21 mouse cellular contexts compared by ENCODE assay signal in genomic region chr1:34502991-34503390, GRCm38 (mm10). TPM values are rescaled to one million over a fixed set of nuclear protein-coding genes. Genes with fewer than 3 reads are reported as not detected.
DNase-seq lines count a peak whose midpoint lies in the region; ATAC-seq lines count a peak whose summit lies in the region.
"Had no signal": no experiment of that assay in that cellular context is flagged by ENCODE, and none has a peak within 500 bp of the region (broad histone marks: within the 10 kb centered on the region; RNA-seq: fewer than 3 reads in every experiment).

No protein-coding gene starts in this region.

- peak; percentile 50 for DNase-seq in 3T3-L1 (ENCODE audit: low read depth, low spot score)
- peak; percentile 78 for DNase-seq in Muller cell, postnatal 12 days (ENCODE audit: inconsistent ontology term)
- peak; percentile 9 for DNase-seq in fibroblast of lung, adult 2 months (ENCODE audit: low read depth)
- no peak for DNase-seq in adrenal gland, postnatal 36 days
- DNase-seq: adrenal gland, adult 8-10 months; adrenal gland, postnatal 14 days; B cell, adult 2 months; cerebellum, adult 11 months; cerebellum, adult 18-20 months; cerebellum, adult 9-10 months; cerebellum, postnatal 10 days; cerebellum, postnatal 25 days had no signal

- ATAC-seq in megakaryocyte, adult 5-6 weeks (ENCODE audit: poor library complexity, severe bottlenecking): no peak
- ATAC-seq: activated CD4-positive, CD25-positive, alpha-beta regulatory T cell, adult 4 months; CD4-positive, CD25-positive, alpha-beta regulatory T cell, adult 4 months; forebrain, embryonic 14.5 days; forebrain, embryonic 16.5 days; Patski had no signal

RNA-seq across cellular contexts. Expression of gene Prss39, which starts 4.8 kb away (rescaled TPM):
- not detected for total RNA-seq in adrenal gland, postnatal 36 days (2021)
- 0.21 TPM in 1 of 2 replicates, not detected in the other for total RNA-seq in megakaryocyte, adult 5-6 weeks (2015)
- total RNA-seq in megakaryocyte, adult 5-6 weeks (2017): not detected in 2 replicates
- total RNA-seq: adrenal gland, adult 18-20 months; adrenal gland, adult 8-10 months; adrenal gland, postnatal 14 days; adrenal gland, postnatal 4 days; CH12.LX had no signal

RNA-seq across cellular contexts. Expression of gene Cfc1, which starts 32.5 kb away (rescaled TPM):
- total RNA-seq in adrenal gland, postnatal 36 days (2021): not detected
- not detected in 2 replicates for total RNA-seq in megakaryocyte, adult 5-6 weeks (2015)
- not detected in 2 replicates for total RNA-seq in megakaryocyte, adult 5-6 weeks (2017)
- total RNA-seq: adrenal gland, adult 18-20 months; adrenal gland, adult 8-10 months; adrenal gland, postnatal 14 days; adrenal gland, postnatal 4 days; CH12.LX had no signal

RNA-seq across cellular contexts. Expression of gene Ptpn18, which starts 43.4 kb away (rescaled TPM):
- 1 to 10 TPM; 3.4 to 5.9 TPM for total RNA-seq in adrenal gland, postnatal 36 days (2021)
- 74.4 and 86.1 TPM in 2 replicates for total RNA-seq in megakaryocyte, adult 5-6 weeks (2015)
- 415 and 428 TPM in 2 replicates for total RNA-seq in megakaryocyte, adult 5-6 weeks (2017)

RNA-seq across cellular contexts. Expression of gene Prss40, which starts 57.8 kb away (rescaled TPM):
- not detected for total RNA-seq in adrenal gland, postnatal 36 days (2021)
- total RNA-seq in megakaryocyte, adult 5-6 weeks (2015): not detected in 2 replicates
- not detected in 2 replicates for total RNA-seq in megakaryocyte, adult 5-6 weeks (2017)
- total RNA-seq: adrenal gland, adult 18-20 months; adrenal gland, adult 8-10 months; adrenal gland, postnatal 14 days; adrenal gland, postnatal 4 days; CH12.LX had no signal

Comparison
In these comparisons a context has a peak if more than half of its experiments do, and no peak if none do; other contexts are left out.
1. DNase-seq: peak in 3T3-L1 (single experiment), Muller cell, postnatal 12 days (single experiment) and fibroblast of lung, adult 2 months (single experiment); none in adrenal gland, postnatal 36 days (0 of 2).
2. RNA of gene Ptpn18, which starts 43.4 kb away (total RNA-seq): 74.4 to 428 TPM in megakaryocyte, adult 5-6 weeks; 3.4 to 5.9 TPM in adrenal gland, postnatal 36 days; every median in the first group is over 10 times any median in the second.